Comparison of ENCODE assay signal across 10 mouse cellular contexts in genomic region chr5:69339623-69339970, GRCm38 (mm10). TPM values are rescaled to one million over a fixed set of nuclear protein-coding genes. Genes with fewer than 3 reads are reported as not detected.
DNase-seq lines count a peak whose midpoint lies in the region; ATAC-seq and TF ChIP-seq lines count a peak whose summit lies in the region.
"Had no signal": no experiment of that assay in that cellular context is flagged by ENCODE, and none has a peak within 500 bp of the region (broad histone marks: within the 10 kb centered on the region; RNA-seq: fewer than 3 reads in every experiment).

No protein-coding gene starts in this region.

- intact Hi-C loops in heart, postnatal 14 days (cut with DNase I) = no loop called here

- peak overlapping the region; percentile 66 for H3K4me3 ChIP-seq in heart, embryonic 12.5 days
- H3K4me3 ChIP-seq in forebrain, postnatal 0 days (ENCODE audit: low read depth, low read length) = peak overlapping the region; percentile 63
- H3K4me3 ChIP-seq in midbrain, embryonic 16.5 days (ENCODE audit: low read depth, low read length) = peak overlapping the region; percentile 74

- peaks cover 6% of the 10 kb centered on the region; the same call in 1 of the 2 replicates for H3K4me1 ChIP-seq in heart, embryonic 12.5 days (replicated peaks)
- no peaks in the 10 kb centered on the region for H3K4me1 ChIP-seq in forebrain, postnatal 0 days (ENCODE audit: insufficient read depth)
- H3K4me1 ChIP-seq in midbrain, embryonic 16.5 days (ENCODE audit: control insufficient read depth, insufficient read depth, low read length) = 0 out of 2 replicates have a peak, but pooled peaks cover 3% of the 10 kb centered on the region

- peaks cover 26% of the 10 kb centered on the region for H3K27me3 ChIP-seq in heart, embryonic 12.5 days (replicated peaks)
- no peaks in the 10 kb centered on the region for H3K27me3 ChIP-seq in forebrain, postnatal 0 days (ENCODE audit: insufficient read depth, low read length)
- H3K27me3 ChIP-seq in midbrain, embryonic 16.5 days (ENCODE audit: control insufficient read depth, insufficient read depth, low read depth, low read length) = no peaks in the 10 kb centered on the region

- no peak for ATAC-seq in heart, embryonic 12.5 days (ENCODE audit: insufficient number of reproducible peaks, low FRiP score)
- ATAC-seq in forebrain, postnatal 0 days = no peak
- no peak for ATAC-seq in midbrain, embryonic 16.5 days

- no peaks in the 10 kb centered on the region for H3K9me3 ChIP-seq in heart, embryonic 12.5 days (replicated peaks)
- no peaks in the 10 kb centered on the region for H3K9me3 ChIP-seq in forebrain, postnatal 0 days (ENCODE audit: low read length)
- no peaks in the 10 kb centered on the region for H3K9me3 ChIP-seq in midbrain, embryonic 16.5 days (replicated peaks; ENCODE audit: control insufficient read depth, low read length, poor library complexity, severe bottlenecking)

- WGBS in heart, embryonic 12.5 days = 72% methylated on average over 6 of the region's 6 CpGs
- 60% methylated on average over 6 of the region's 6 CpGs for WGBS in forebrain, postnatal 0 days
- whole genome bisulfite sequencing in midbrain, embryonic 16.5 days = 71% methylated on average over 6 of the region's 6 CpGs

- no peaks in the 10 kb centered on the region for H3K36me3 ChIP-seq in heart, embryonic 12.5 days
- no peaks in the 10 kb centered on the region for H3K36me3 ChIP-seq in forebrain, postnatal 0 days (ENCODE audit: insufficient read depth)
- no peaks in the 10 kb centered on the region for H3K36me3 ChIP-seq in midbrain, embryonic 16.5 days (ENCODE audit: control insufficient read depth, insufficient read depth, low read length)

- TF ChIP-seq CTCF in forebrain, postnatal 0 days (IDR thresholded peaks at IDR 0.05; ENCODE audit: low read depth) = no peak

- H3K27ac ChIP-seq in heart, embryonic 12.5 days (ENCODE audit: poor library complexity, severe bottlenecking) = no peak overlapping the region
- H3K27ac ChIP-seq in forebrain, postnatal 0 days (ENCODE audit: low read depth, low read length) = no peak overlapping the region
- H3K27ac ChIP-seq in midbrain, embryonic 16.5 days (ENCODE audit: low read length) = peak overlapping the region; percentile 63; the same call in 1 of the 2 replicates

- DNase-seq in heart, postnatal 14 days = no peak
- DNase-seq in cerebellum, adult 9-10 months = peak; percentile 64
- peak; percentile 2 for DNase-seq in forebrain, postnatal 0 days
- no peak for DNase-seq in ovary, adult 18-20 months (ENCODE audit: low spot score)
- DNase-seq in layer of hippocampus, postnatal 14 days (ENCODE audit: low spot score in 2 of 2) = no peak
- no peak for DNase-seq in spleen, postnatal 10 days (ENCODE audit: low spot score in 2 of 2)
- DNase-seq: gastrocnemius, postnatal 25 days; liver had no signal

- H3K9ac ChIP-seq in heart, embryonic 12.5 days = no peak overlapping the region
- 0 out of 2 replicates have a peak overlapping the region, but pooled peaks have one; percentile 60 for H3K9ac ChIP-seq in forebrain, postnatal 0 days
- H3K9ac ChIP-seq in midbrain, embryonic 16.5 days (ENCODE audit: low read depth, low read length) = peak overlapping the region; percentile 84

- peak overlapping the region; percentile 94 for H3K4me2 ChIP-seq in heart, embryonic 12.5 days
- peak overlapping the region; percentile 84 for H3K4me2 ChIP-seq in forebrain, postnatal 0 days (ENCODE audit: low read depth)
- peak overlapping the region; percentile 66 for H3K4me2 ChIP-seq in midbrain, embryonic 16.5 days (ENCODE audit: low read length)

RNA-seq across cellular contexts. Expression of gene Kctd8, which starts 1.9 kb away (rescaled TPM):
- polyA plus RNA-seq in heart, embryonic 12.5 days (2016; fragmentation: Nextera tagmentation; extraction: Ambion mirVana) = 1.9 and 2.0 TPM in 2 replicates
- total RNA-seq in heart, postnatal 14 days (2021) = under 1 TPM; 0.33 to 0.44 TPM
- total RNA-seq in forebrain, postnatal 0 days (2014; rRNA removed) = 18.6 and 19.0 TPM in 2 replicates
- polyA plus RNA-seq in forebrain, postnatal 0 days (2015; fragmentation: Nextera tagmentation; extraction: Ambion mirVana) = 13.6 and 17.1 TPM in 2 replicates
- polyA plus RNA-seq in midbrain, embryonic 16.5 days (2015; fragmentation: Nextera tagmentation; extraction: Ambion mirVana) = 18.6 and 21.1 TPM in 2 replicates
- 1 to 10 TPM; 5.3 to 6.5 TPM for total RNA-seq in layer of hippocampus, postnatal 14 days (2021)

Comparison
In these comparisons a context has a peak if more than half of its experiments do, and no peak if none do; other contexts are left out.
1. DNase-seq: peak in cerebellum, adult 9-10 months (single experiment) and forebrain, postnatal 0 days (single experiment); none in heart, postnatal 14 days (0 of 2), ovary, adult 18-20 months (single experiment), layer of hippocampus, postnatal 14 days (0 of 2) and spleen, postnatal 10 days (0 of 2).
2. RNA of gene Kctd8, which starts 1.9 kb away (total RNA-seq): 18.6 to 19.0 TPM in forebrain, postnatal 0 days and 5.3 to 6.5 TPM in layer of hippocampus, postnatal 14 days; 0.33 to 0.44 TPM in heart, postnatal 14 days; every median in the first group is over 4 times any median in the second.
3. Peak in every context shown above with its lines, with median percentiles within 50 percentile points of each other: H3K4me2 ChIP-seq and H3K4me3 ChIP-seq.